In the genomic region with DNA sequence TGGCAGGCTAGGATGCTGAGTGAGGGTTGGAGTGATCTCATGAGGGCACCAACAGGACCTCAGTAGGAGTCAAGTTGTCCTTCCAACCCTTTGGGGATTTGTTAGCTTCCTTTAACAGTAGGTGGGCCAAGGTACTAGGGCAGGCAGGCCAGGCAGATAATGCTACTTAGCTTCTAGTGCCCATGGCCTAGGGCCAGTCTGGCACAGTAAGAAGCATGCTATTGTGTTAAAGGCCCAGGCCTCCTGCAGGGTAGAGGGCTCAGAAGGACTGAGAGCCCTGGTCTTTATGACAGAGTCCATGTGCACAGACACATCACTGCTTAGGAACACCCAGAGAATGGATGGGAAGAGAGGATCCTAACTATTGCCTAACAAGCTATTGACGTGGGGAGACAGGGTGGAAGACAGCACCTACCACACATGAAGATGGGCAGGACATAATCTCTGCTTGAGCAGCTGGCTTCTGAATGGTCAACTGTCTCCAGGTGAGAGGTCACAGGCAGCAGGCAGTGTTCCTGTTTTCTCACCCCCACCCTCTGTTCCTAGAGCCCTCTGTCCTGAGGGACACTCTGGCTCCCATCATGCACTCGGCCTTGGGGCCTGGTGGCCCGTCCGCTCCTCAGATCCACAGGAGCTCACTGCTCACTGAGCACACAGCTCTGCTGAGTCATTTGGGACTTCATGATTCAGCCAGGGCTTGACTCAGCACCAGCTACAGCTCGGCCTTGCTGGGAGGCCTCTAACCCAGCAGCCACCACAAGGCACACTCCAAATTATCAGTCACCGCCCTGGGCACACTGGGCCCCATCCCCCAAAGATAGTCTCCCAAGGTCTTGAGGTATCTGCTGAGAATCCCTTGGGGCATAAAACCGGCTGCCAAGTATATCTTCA, we compare ENCODE assay signal across 9 mouse cellular contexts.
DNase-seq lines count a peak whose midpoint lies in the region; ATAC-seq and TF ChIP-seq lines count a peak whose summit lies in the region.
"Had no signal": no experiment of that assay in that cellular context is flagged by ENCODE, and none has a peak within 500 bp of the region (broad histone marks: within the 10 kb centered on the region; RNA-seq: fewer than 3 reads in every experiment).

No protein-coding gene starts in this region.

- H3K4me1 ChIP-seq in lung, postnatal 0 days (ENCODE audit: insufficient read depth, low read depth, low read length): peaks cover 6% of the 10 kb centered on the region
- H3K4me1 ChIP-seq in cerebellum, adult 2 months (ENCODE audit: control insufficient read depth, insufficient read depth, low read length): no peaks in the 10 kb centered on the region

- no peak overlapping the region for H3K27ac ChIP-seq in lung, postnatal 0 days (ENCODE audit: low read length)
- no peak overlapping the region for H3K27ac ChIP-seq in cerebellum, adult 2 months (ENCODE audit: insufficient read depth, low read length)

- H3K36me3 ChIP-seq in lung, postnatal 0 days (ENCODE audit: insufficient read depth, low read length): no peaks in the 10 kb centered on the region

- no peak for TF ChIP-seq EP300 in lung, postnatal 0 days (IDR thresholded peaks at IDR 0.05)

- WGBS in lung, postnatal 0 days: 84% methylated on average over 7 of the region's 7 CpGs
- WGBS in cerebellum, adult 2 months: 75% methylated on average over 7 of the region's 7 CpGs

- no peak for TF ChIP-seq CTCF in lung, postnatal 0 days (IDR thresholded peaks at IDR 0.05)
- TF ChIP-seq CTCF in cerebellum, adult 2 months (IDR thresholded peaks at IDR 0.05; ENCODE audit: borderline replicate concordance, insufficient read depth, low read depth, low read length): no peak

- no peaks in the 10 kb centered on the region for H3K9me3 ChIP-seq in lung, postnatal 0 days (ENCODE audit: low read length)
- H3K9me3 ChIP-seq: hindbrain, embryonic 13.5 days had no signal

- no peak overlapping the region for H3K4me3 ChIP-seq in lung, postnatal 0 days (ENCODE audit: low read depth, low read length)
- no peak overlapping the region for H3K4me3 ChIP-seq in cerebellum, adult 2 months (replicated peaks; ENCODE audit: insufficient read depth, low read depth, low read length)
- H3K4me3 ChIP-seq: hindbrain, embryonic 13.5 days had no signal

- H3K4me2 ChIP-seq in lung, postnatal 0 days (replicated peaks; ENCODE audit: low read depth, low read length): no peak overlapping the region
- H3K4me2 ChIP-seq: hindbrain, embryonic 13.5 days had no signal

- 0 out of 2 replicates have a peak, but pooled peaks have one; percentile 7 for ATAC-seq in lung, postnatal 0 days

- no peak for DNase-seq in lung, postnatal 0 days (ENCODE audit: low spot score)
- no peak for DNase-seq in lung, postnatal 36 days
- peak; percentile 68 for DNase-seq in adrenal gland, postnatal 25 days
- DNase-seq in induced T-regulatory cell, adult 2 months (ENCODE audit: low read depth): peak; percentile 37
- peak; percentile 39 to 54 for DNase-seq in spleen, postnatal 10 days (ENCODE audit: low spot score in 2 of 2)
- no peak for DNase-seq in kidney, adult 18-20 months
- DNase-seq in cerebellum, adult 2 months: no peak
- no peak for DNase-seq in lung, postnatal 25 days (ENCODE audit: low spot score)

- no peak overlapping the region for H3K9ac ChIP-seq in lung, postnatal 0 days (replicated peaks; ENCODE audit: low read depth)
- H3K9ac ChIP-seq: hindbrain, embryonic 13.5 days had no signal

- TF ChIP-seq POLR2A in cerebellum, adult 2 months (IDR thresholded peaks at IDR 0.05; ENCODE audit: borderline replicate concordance, insufficient read depth, low read length): no peak

- H3K27me3 ChIP-seq in lung, postnatal 0 days (replicated peaks; ENCODE audit: insufficient read depth, low read length): no peaks in the 10 kb centered on the region
- H3K27me3 ChIP-seq in cerebellum, adult 2 months (ENCODE audit: control insufficient read depth, insufficient read depth, low read length): no peaks in the 10 kb centered on the region
- H3K27me3 ChIP-seq: hindbrain, embryonic 13.5 days had no signal

Comparison
In these comparisons a context has a peak if more than half of its experiments do, and no peak if none do; other contexts are left out.
1. DNase-seq: peak in adrenal gland, postnatal 25 days (single experiment), induced T-regulatory cell, adult 2 months (single experiment) and spleen, postnatal 10 days (2 of 2); none in lung, postnatal 0 days (single experiment), lung, postnatal 36 days (single experiment), kidney, adult 18-20 months (single experiment), cerebellum, adult 2 months (0 of 2) and lung, postnatal 25 days (single experiment).